8 mouse cellular contexts compared by ENCODE assay signal in the genomic region with DNA sequence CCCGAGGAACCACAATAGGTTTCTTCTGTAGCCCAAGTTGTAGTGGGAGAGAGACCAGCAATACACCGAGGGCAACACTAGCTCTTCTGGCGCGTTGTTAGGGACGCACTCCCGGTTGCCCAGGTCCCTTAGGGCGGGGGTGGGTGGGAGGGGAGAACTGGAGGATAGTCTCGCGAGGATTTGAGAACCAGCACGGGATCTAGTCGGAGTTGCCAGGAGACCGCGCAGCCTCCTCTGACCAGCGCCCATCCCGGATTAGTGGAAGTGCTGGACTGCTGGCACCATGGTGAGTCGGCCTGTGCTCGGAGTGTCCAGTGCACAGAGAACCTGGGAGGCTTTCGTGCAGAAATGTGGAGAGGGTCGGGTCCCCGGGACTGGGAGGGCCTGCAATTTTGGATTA. TPM values are rescaled to one million over a fixed set of nuclear protein-coding genes. Genes with fewer than 3 reads are reported as not detected.
A peak's percentile ranks its signal among the peaks of the same experiment; 100 is the strongest.
DNase-seq lines count a peak whose midpoint lies in the region; ATAC-seq and TF ChIP-seq lines count a peak whose summit lies in the region.

Gene Gas8, plus strand, starts transcription at position 168 of the 400 bp plus-strand sequence.

- H3K27ac ChIP-seq in forebrain, embryonic 14.5 days (ENCODE audit: low read depth, low read length) = peak within 1 kb of the TSS; percentile 14; the same call in 1 of the 2 replicates

- peak within 1 kb of the TSS; percentile 97 for H3K4me2 ChIP-seq in forebrain, embryonic 14.5 days (ENCODE audit: low read length)

- H3K36me3 ChIP-seq in forebrain, embryonic 14.5 days (ENCODE audit: control insufficient read depth, insufficient read depth, low read length) = peaks cover 31% of the 10 kb centered on the region

- H3K4me1 ChIP-seq in forebrain, embryonic 14.5 days (ENCODE audit: control insufficient read depth, insufficient read depth, low read length) = peaks cover 9% of the 10 kb centered on the region
- peaks cover 8% of the 10 kb centered on the region; the same call in 1 of the 2 replicates for H3K4me1 ChIP-seq in lung, adult 2 months (ENCODE audit: control insufficient read depth, insufficient read depth, low read length)

- H3K4me3 ChIP-seq in forebrain, embryonic 14.5 days (ENCODE audit: low read depth, low read length) = peak within 1 kb of the TSS; percentile 77
- peak within 1 kb of the TSS; percentile 63 for H3K4me3 ChIP-seq in lung, adult 2 months (replicated peaks; ENCODE audit: extremely low read depth, low read depth, low read length)

- peak within 1 kb of the TSS; percentile 92 for H3K9ac ChIP-seq in forebrain, embryonic 14.5 days (ENCODE audit: low read length)

- H3K27me3 ChIP-seq in forebrain, embryonic 14.5 days (replicated peaks; ENCODE audit: control insufficient read depth, insufficient read depth, low read length) = no peaks in the 10 kb centered on the region

- peak; percentile 75; the same call in 1 of the 2 replicates for TF ChIP-seq POLR2A in lung, adult 2 months (IDR thresholded peaks at IDR 0.05; ENCODE audit: borderline replicate concordance, extremely low read depth, low read depth, low read length)

- DNase-seq in ES-CJ7 (ENCODE audit: low read depth, low spot score) = peak; percentile 97
- peak; percentile 83 for DNase-seq in cerebellum, adult 11 months
- DNase-seq in forebrain, embryonic 14.5 days (ENCODE audit: low spot score) = peak; percentile 98
- DNase-seq in heart, postnatal 25 days (ENCODE audit: low spot score) = peak; percentile 82
- DNase-seq in layer of hippocampus, adult 18-20 months (ENCODE audit: low spot score in 2 of 2) = peak; percentile 81 to 94
- DNase-seq in lung, adult 2 months = peak; percentile 79
- peak; percentile 66 to 77 for DNase-seq in thymus, adult 18-20 months

- intact Hi-C loops in heart, postnatal 25 days (cut with DNase I) = no loop called here

- 0% methylated on average over 20 of the region's 20 CpGs for WGBS in forebrain, embryonic 14.5 days
- under 1% methylated on average over 20 of the region's 20 CpGs for WGBS in lung, adult 2 months

- peak; percentile 90 for ATAC-seq in forebrain, embryonic 14.5 days
- peak; percentile 65 for ATAC-seq in neutrophil, adult 5-6 weeks (ENCODE audit: extremely low read depth, insufficient number of reproducible peaks, low FRiP score, poor library complexity, severe bottlenecking)

- TF ChIP-seq CTCF in lung, adult 2 months (IDR thresholded peaks at IDR 0.05; ENCODE audit: insufficient read depth, low read length) = peak; percentile 47; the same call in 1 of the 2 replicates

- H3K9me3 ChIP-seq in forebrain, embryonic 14.5 days (replicated peaks; ENCODE audit: control insufficient read depth, low read length) = no peaks in the 10 kb centered on the region

RNA-seq across cellular contexts. Expression of gene Gas8, which starts in this region (rescaled TPM):
- 39.1 and 43.9 TPM in 2 replicates for polyA plus RNA-seq in forebrain, embryonic 14.5 days (2014; fragmentation: Nextera tagmentation; extraction: Ambion mirVana)
- 1 to 10 TPM; 4.6 TPM for total RNA-seq in heart, postnatal 25 days (2021)
- total RNA-seq in layer of hippocampus, adult 18-20 months (2021) = 10 to 100 TPM; 23.4 to 24.8 TPM
- 9.2 and 14.0 TPM in 2 replicates for polyA plus RNA-seq in lung, adult 2 months (2012; rRNA removed)
- 2.3 and 4.3 TPM in 2 replicates for total RNA-seq in neutrophil, adult 5-6 weeks (2017)

Comparison
In these comparisons a context has a peak if more than half of its experiments do, and no peak if none do; other contexts are left out.
1. Peak in every context shown above with its lines: DNase-seq, ATAC-seq, H3K4me3 ChIP-seq and H3K27ac ChIP-seq.